Mouse (Mus musculus) small intestine, adult 2 months (tissue): ENCODE measurements around the gene Smug1. TPM values are rescaled to one million over a fixed set of nuclear protein-coding genes. Genes with fewer than 3 reads are reported as not detected.

Source experiments
- H3K27ac ChIP-seq: fragments of 200-500 bp; 2 replicates; pipeline ENCODE4 v1.5.1; 2012; ENCODE audit warnings: low read depth, low read length, control low read depth, inconsistent platforms; ENCODE audit not compliant: insufficient read depth
- H3K27me3 ChIP-seq: fragments of 200-500 bp; 2 replicates; pipeline ENCODE4 v1.6.1; 2012; ENCODE audit warnings: mild to moderate bottlenecking, moderate library complexity, low read length, inconsistent platforms; ENCODE audit not compliant: control insufficient read depth, insufficient read depth
- H3K36me3 ChIP-seq: fragments of 200-500 bp; 2 replicates; pipeline ENCODE4 v1.6.1; 2012; ENCODE audit warnings: mild to moderate bottlenecking, low read length, control low read depth, inconsistent platforms; ENCODE audit not compliant: control insufficient read depth, insufficient read depth
- H3K4me1 ChIP-seq: fragments of 200-500 bp; 2 replicates; pipeline ENCODE4 v1.6.1; 2012; ENCODE audit warnings: low read length, inconsistent platforms, mixed read lengths; ENCODE audit not compliant: control insufficient read depth, insufficient read depth, insufficient read length
- H3K4me3 ChIP-seq: fragments of 200-500 bp; 2 replicates; pipeline ENCODE4 v1.5.1; 2012; ENCODE audit warnings: low read depth, mild to moderate bottlenecking, control low read depth, inconsistent platforms, low read length, moderate library complexity
- CTCF ChIP-seq: fragments of 200-500 bp; IDR thresholded peaks from 2 replicates; pipeline ENCODE4 v1.5.1; 2012; ENCODE audit warnings: low read depth, mild to moderate bottlenecking, control low read depth, inconsistent platforms, low read length, moderate library complexity, mixed read lengths; ENCODE audit not compliant: insufficient replicate concordance, insufficient read length; ENCODE audit errors: extremely low read depth
- POLR2A ChIP-seq: fragments of 200-500 bp; IDR thresholded peaks from 2 replicates; pipeline ENCODE4 v1.6.1; 2012; ENCODE audit warnings: low read depth, mild to moderate bottlenecking, control low read depth, inconsistent platforms, low read length, moderate library complexity
- whole genome bisulfite sequencing: fragments of 180-500 bp; shearing (Covaris S2); methylation state at CpG from one replicate; pipeline ENCODE4 v1.1.7; 2018; 5-methylcytosine and 5-hydroxymethylcytosine counted together
- polyA plus RNA-seq: library from polyadenylated mRNA; depleted of rRNA; stranded (reverse); fragments of >200 nt; gene quantifications from 2 replicates; pipeline ENCODE4 v1.2.3, GENCODE M21; 2012

Gene Smug1
- polyA plus RNA-seq, 1 experiment, result 9.8 TPM

GRCm38 (mm10) chr15:103152890-103153610 is 13.8 kb downstream of the Smug1 start:
- Histone ChIP-seq H3K4me3 (no peak overlapping the region), H3K36me3 (peaks cover 9% of the 10 kb centered on the region), H3K4me1 (no peaks in the 10 kb centered on the region), H3K27me3 (no peaks in the 10 kb centered on the region), H3K27ac (peak overlapping the region; percentile 10; the same call in 1 of the 2 replicates)
- 76% methylated on average over 4 of the region's 4 CpGs for WGBS
- TF ChIP-seq CTCF (no peak), POLR2A (no peak)

- H3K27ac ChIP-seq, result peak overlapping the region; percentile 10; the same call in 1 of the 2 replicates
- WGBS, result 88% methylated on average over 3 of the region's 3 CpGs
- TF ChIP-seq CTCF (no peak), POLR2A (no peak)
- H3K4me1 ChIP-seq, result no peaks in the 10 kb centered on the region
- H3K36me3 ChIP-seq, result peaks cover 5% of the 10 kb centered on the region
- H3K4me3 ChIP-seq, result no peak overlapping the region
- no peaks in the 10 kb centered on the region; the same call in 1 of the 2 replicates for H3K27me3 ChIP-seq
These were observed 14.5 kb downstream of the Smug1 start for GRCm38 (mm10) chr15:103152371-103152770.

GRCm38 (mm10) chr15:103147779-103148178 is 19.1 kb downstream of the Smug1 start:
- TF ChIP-seq CTCF (no peak), POLR2A (no peak)
- 32% methylated on average over 9 of the region's 9 CpGs for whole genome bisulfite sequencing
- Histone ChIP-seq H3K27me3 (peaks cover 26% of the 10 kb centered on the region), H3K4me1 (0 out of 2 replicates have a peak, but pooled peaks cover 3% of the 10 kb centered on the region), H3K27ac (no peak overlapping the region), H3K36me3 (no peaks in the 10 kb centered on the region), H3K4me3 (no peak overlapping the region)

- H3K4me3 ChIP-seq, result no peak overlapping the region
- 0 out of 2 replicates have a peak, but pooled peaks cover 3% of the 10 kb centered on the region for H3K4me1 ChIP-seq
- no peak for TF ChIP-seq POLR2A
- TF ChIP-seq CTCF, result no peak
- WGBS, result 45% methylated on average over 3 of the region's 3 CpGs
- H3K36me3 ChIP-seq, result no peaks in the 10 kb centered on the region
- H3K27me3 ChIP-seq, result peaks cover 26% of the 10 kb centered on the region
- H3K27ac ChIP-seq, result no peak overlapping the region
These were observed 19.5 kb downstream of the Smug1 start for GRCm38 (mm10) chr15:103147422-103147690.

- Histone ChIP-seq H3K4me3 (peak overlapping the region; percentile 51), H3K4me1 (0 out of 2 replicates have a peak, but pooled peaks cover 3% of the 10 kb centered on the region), H3K27me3 (peaks cover 26% of the 10 kb centered on the region), H3K27ac (no peak overlapping the region), H3K36me3 (no peaks in the 10 kb centered on the region)
- no peak for TF ChIP-seq CTCF
- no peak for TF ChIP-seq POLR2A
- WGBS, result 2% methylated on average over 57 of the region's 57 CpGs
These were observed 20.1 kb downstream of the Smug1 start for GRCm38 (mm10) chr15:103146627-103147421.

GRCm38 (mm10) chr15:103145635-103146299 is 21.1 kb downstream of the Smug1 start:
- no peaks in the 10 kb centered on the region for H3K36me3 ChIP-seq
- 0 out of 2 replicates have a peak, but pooled peaks cover 3% of the 10 kb centered on the region for H3K4me1 ChIP-seq
- H3K4me3 ChIP-seq, result no peak overlapping the region
- TF ChIP-seq POLR2A, result no peak
- TF ChIP-seq CTCF, result no peak
- H3K27me3 ChIP-seq, result peaks cover 26% of the 10 kb centered on the region
- 83% methylated on average over 11 of the region's 11 CpGs for WGBS
- no peak overlapping the region for H3K27ac ChIP-seq
